Mouse (Mus musculus): ENCODE data around the gene Usp6nl. TPM values are rescaled to one million over a fixed set of nuclear protein-coding genes. Genes with fewer than 3 reads are reported as not detected.

Gene Usp6nl
- total and polyA plus RNA-seq, 2 experiments from 2014 or later: 7.8 to 16.8 TPM

DNA sequence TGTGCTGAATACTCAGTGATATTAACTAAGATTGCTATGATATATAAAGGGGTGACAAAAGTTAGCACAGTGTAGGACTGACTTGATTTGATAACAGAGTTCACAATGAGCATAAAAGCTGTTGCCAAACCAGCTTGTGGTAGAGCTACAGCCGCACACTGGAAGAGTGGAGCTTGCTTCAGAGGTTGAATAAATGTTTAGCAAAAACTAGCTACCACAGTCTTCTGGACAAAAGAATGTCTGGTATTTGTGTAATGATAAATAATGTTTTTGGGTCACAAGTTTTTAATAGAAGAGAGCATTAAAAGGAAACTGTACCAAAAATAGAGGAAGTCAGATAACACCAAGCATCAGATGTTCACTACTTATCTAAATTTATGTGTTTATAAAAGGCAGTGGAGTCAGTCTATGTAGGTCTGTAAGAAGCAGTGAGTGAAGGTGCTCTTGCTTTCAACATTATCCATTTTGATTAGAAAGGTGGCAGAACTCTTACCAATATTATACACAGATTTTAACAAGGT lies 74.2 kb downstream of the Usp6nl start:
- Histone ChIP-seq H3K9me3 (ENCODE audit: low read length) (no peaks in the 10 kb centered on the region), H3K9ac (replicated peaks; ENCODE audit: low read length) (no peak overlapping the region), H3K27ac (no peak overlapping the region), H3K4me2 (ENCODE audit: low read depth, low read length) (no peak overlapping the region), H3K27me3 (ENCODE audit: insufficient read depth, low read length) (no peaks in the 10 kb centered on the region), H3K4me3 (ENCODE audit: low read length) (no peak overlapping the region), H3K4me1 (ENCODE audit: insufficient read depth, low read length) (no peaks in the 10 kb centered on the region; the same call in 1 of the 2 replicates), H3K36me3 (ENCODE audit: insufficient read depth, low read length) (no peaks in the 10 kb centered on the region)
- no peak for ATAC-seq
- DNase-seq (ENCODE audit: low spot score): no peak
- 77% methylated on average over 1 of the region's 1 CpGs for WGBS
- no peak for TF ChIP-seq CTCF (IDR thresholded peaks at IDR 0.05; ENCODE audit: low read depth)

GRCm38 (mm10) chr2:6397166-6397565 lies 74.7 kb downstream of the Usp6nl start:
- no peaks in the 10 kb centered on the region; the same call in 1 of the 2 replicates for H3K4me1 ChIP-seq (ENCODE audit: insufficient read depth, low read length)
- WGBS: 31% methylated on average over 3 of the region's 3 CpGs
- DNase-seq (ENCODE audit: low spot score): no peak
- H3K36me3 ChIP-seq (ENCODE audit: insufficient read depth, low read length): no peaks in the 10 kb centered on the region
- no peak for TF ChIP-seq CTCF (IDR thresholded peaks at IDR 0.05; ENCODE audit: low read depth)
- H3K9ac ChIP-seq (replicated peaks; ENCODE audit: low read length): no peak overlapping the region
- ATAC-seq: no peak
- no peak overlapping the region for H3K4me3 ChIP-seq (ENCODE audit: low read length)
- H3K4me2 ChIP-seq (ENCODE audit: low read depth, low read length): no peak overlapping the region
- H3K9me3 ChIP-seq (ENCODE audit: low read length): no peaks in the 10 kb centered on the region
- H3K27ac ChIP-seq: no peak overlapping the region
- H3K27me3 ChIP-seq (ENCODE audit: insufficient read depth, low read length): no peaks in the 10 kb centered on the region

DNA sequence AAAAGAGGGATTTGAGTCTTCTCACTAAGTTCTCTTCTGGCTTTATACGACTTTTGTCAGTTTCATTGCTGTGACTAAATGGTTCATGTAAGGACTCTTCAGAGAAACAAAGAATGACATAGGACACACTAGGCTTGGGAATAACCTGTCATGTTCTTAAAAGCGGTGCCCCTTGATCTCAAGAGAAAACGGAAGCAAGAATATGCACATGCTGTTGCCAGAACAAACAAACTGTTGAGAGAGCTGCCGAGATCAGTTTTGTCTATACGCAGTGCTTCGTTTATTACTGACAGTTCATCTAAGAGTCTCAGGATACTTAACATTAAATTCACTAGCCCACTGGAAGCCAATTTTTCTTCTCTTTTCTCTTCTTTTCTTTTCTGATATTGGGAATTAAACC lies 76.4 kb downstream of the Usp6nl start:
- no peak for TF ChIP-seq CTCF (IDR thresholded peaks at IDR 0.05; ENCODE audit: low read depth)
- H3K27me3 ChIP-seq (ENCODE audit: insufficient read depth, low read length): no peaks in the 10 kb centered on the region
- H3K4me1 ChIP-seq (ENCODE audit: insufficient read depth, low read length): no peaks in the 10 kb centered on the region
- H3K4me3 ChIP-seq (ENCODE audit: low read length): no peak overlapping the region
- WGBS: 79% methylated on average over 6 of the region's 6 CpGs
- DNase-seq (ENCODE audit: low spot score): no peak
- no peak overlapping the region for H3K4me2 ChIP-seq (ENCODE audit: low read depth, low read length)
- no peak overlapping the region for H3K9ac ChIP-seq (replicated peaks; ENCODE audit: low read length)
- ATAC-seq: no peak
- no peaks in the 10 kb centered on the region for H3K9me3 ChIP-seq (ENCODE audit: low read length)
- no peaks in the 10 kb centered on the region for H3K36me3 ChIP-seq (ENCODE audit: insufficient read depth, low read length)
- no peak overlapping the region for H3K27ac ChIP-seq

- no peaks in the 10 kb centered on the region for H3K4me1 ChIP-seq (ENCODE audit: insufficient read depth, low read length)
- 90% methylated on average over 10 of the region's 10 CpGs for WGBS
Measured at GRCm38 (mm10) chr2:6401039-6401438, 78.6 kb downstream of the Usp6nl start.

DNA sequence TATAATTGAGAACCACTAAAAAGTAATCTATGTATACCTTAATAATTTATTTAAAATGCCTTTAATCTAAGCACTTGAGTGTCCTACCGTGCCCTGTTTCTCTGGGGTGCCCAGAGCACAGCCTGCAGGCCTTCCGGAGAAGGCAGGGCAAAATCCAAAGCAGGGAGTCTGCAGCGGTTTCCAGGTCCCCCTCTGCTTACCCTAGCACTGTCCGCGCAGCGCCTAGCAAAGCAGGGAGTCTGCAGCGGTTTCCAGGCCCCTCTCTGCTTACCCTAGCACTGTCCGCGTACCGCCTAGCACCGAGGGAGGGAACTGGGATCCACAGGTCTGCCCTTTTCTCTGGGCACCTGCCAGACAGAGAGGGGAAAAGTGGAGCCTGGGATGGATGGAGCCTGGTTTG lies 80.9 kb downstream of the Usp6nl start:
- TF ChIP-seq CTCF (IDR thresholded peaks at IDR 0.05; ENCODE audit: low read depth): peak; percentile 57
- no peaks in the 10 kb centered on the region for H3K4me1 ChIP-seq (ENCODE audit: insufficient read depth, low read length)
- H3K9me3 ChIP-seq (ENCODE audit: low read length): no peaks in the 10 kb centered on the region
- H3K4me3 ChIP-seq (ENCODE audit: low read length): no peak overlapping the region
- peak; percentile 57 for DNase-seq (ENCODE audit: low spot score)
- H3K4me2 ChIP-seq (ENCODE audit: low read depth, low read length): no peak overlapping the region
- H3K27ac ChIP-seq: no peak overlapping the region
- H3K36me3 ChIP-seq (ENCODE audit: insufficient read depth, low read length): no peaks in the 10 kb centered on the region
- no peak overlapping the region for H3K9ac ChIP-seq (replicated peaks; ENCODE audit: low read length)
- H3K27me3 ChIP-seq (ENCODE audit: insufficient read depth, low read length): no peaks in the 10 kb centered on the region
- ATAC-seq: no peak; the same call in 1 of the 2 replicates
- WGBS: 28% methylated on average over 11 of the region's 11 CpGs

More at GRCm38 (mm10) chr2:6401039-6401438, 78.6 kb downstream of the Usp6nl start:
- Histone ChIP-seq H3K36me3 (ENCODE audit: insufficient read depth, low read length) (no peaks in the 10 kb centered on the region), H3K27me3 (ENCODE audit: insufficient read depth, low read length) (no peaks in the 10 kb centered on the region), H3K27ac (no peak overlapping the region), H3K9ac (replicated peaks; ENCODE audit: low read length) (no peak overlapping the region), H3K4me2 (ENCODE audit: low read depth, low read length) (no peak overlapping the region), H3K4me3 (ENCODE audit: low read length) (no peak overlapping the region), H3K9me3 (ENCODE audit: low read length) (no peaks in the 10 kb centered on the region)
- TF ChIP-seq CTCF (IDR thresholded peaks at IDR 0.05; ENCODE audit: low read depth): no peak
- ATAC-seq (no peak), DNase-seq (ENCODE audit: low spot score) (no peak)

GRCm38 (mm10) chr2:6403991-6404390 lies 81.5 kb downstream of the Usp6nl start:
- Histone ChIP-seq H3K36me3 (ENCODE audit: insufficient read depth, low read length) (no peaks in the 10 kb centered on the region), H3K4me1 (ENCODE audit: insufficient read depth, low read length) (no peaks in the 10 kb centered on the region), H3K4me3 (ENCODE audit: low read length) (no peak overlapping the region), H3K27ac (no peak overlapping the region), H3K9me3 (ENCODE audit: low read length) (no peaks in the 10 kb centered on the region), H3K27me3 (ENCODE audit: insufficient read depth, low read length) (no peaks in the 10 kb centered on the region), H3K9ac (replicated peaks; ENCODE audit: low read length) (no peak overlapping the region), H3K4me2 (ENCODE audit: low read depth, low read length) (no peak overlapping the region)
- WGBS: 54% methylated on average over 3 of the region's 3 CpGs
- no peak for DNase-seq (ENCODE audit: low spot score)
- TF ChIP-seq CTCF (IDR thresholded peaks at IDR 0.05; ENCODE audit: low read depth): no peak
- no peak for ATAC-seq

GRCm38 (mm10) chr2:6404627-6405026 lies 82.2 kb downstream of the Usp6nl start:
- Histone ChIP-seq H3K36me3 (ENCODE audit: insufficient read depth, low read length) (no peaks in the 10 kb centered on the region), H3K4me2 (ENCODE audit: low read depth, low read length) (no peak overlapping the region), H3K27ac (no peak overlapping the region), H3K4me1 (ENCODE audit: insufficient read depth, low read length) (no peaks in the 10 kb centered on the region), H3K9ac (replicated peaks; ENCODE audit: low read length) (no peak overlapping the region), H3K4me3 (ENCODE audit: low read length) (no peak overlapping the region), H3K9me3 (ENCODE audit: low read length) (no peaks in the 10 kb centered on the region), H3K27me3 (ENCODE audit: insufficient read depth, low read length) (no peaks in the 10 kb centered on the region)
- whole genome bisulfite sequencing: 68% methylated on average over 7 of the region's 7 CpGs
- no peak for TF ChIP-seq CTCF (IDR thresholded peaks at IDR 0.05; ENCODE audit: low read depth)
- DNase-seq (ENCODE audit: low spot score) (no peak), ATAC-seq (no peak)

Measured in hindbrain, postnatal 0 days (tissue).